Mouse (Mus musculus) embryonic facial prominence, embryonic 12.5 days (tissue): ENCODE measurements around the gene Rgs1. TPM values are rescaled to one million over a fixed set of nuclear protein-coding genes. Genes with fewer than 3 reads are reported as not detected.

Source experiments
- ATAC-seq: fragments of 200-750 bp; cut with Nextera tagmentation; 2 replicates; pipeline ENCODE4 v1.8.0; 2017; ENCODE audit not compliant: insufficient number of reproducible peaks, insufficient read depth, low FRiP score, low TSS enrichment
- H3K27ac ChIP-seq: fragments of 300-500 bp; sonication (generic); 2 replicates; pipeline ENCODE4 v1.5.1; 2016; ENCODE audit warnings: mild to moderate bottlenecking
- H3K27me3 ChIP-seq: fragments of 300-500 bp; sonication (generic); 2 replicates; pipeline ENCODE4 v1.6.1; 2016; ENCODE audit warnings: mild to moderate bottlenecking, moderate library complexity
- H3K36me3 ChIP-seq: fragments of 300-500 bp; sonication (generic); 2 replicates; pipeline ENCODE4 v1.6.1; 2016; ENCODE audit warnings: mild to moderate bottlenecking
- H3K4me1 ChIP-seq: fragments of 300-500 bp; sonication (generic); 2 replicates; pipeline ENCODE4 v1.6.1; 2016
- H3K4me2 ChIP-seq: fragments of 300-500 bp; sonication (generic); replicated peaks from 2 replicates; pipeline ENCODE4 v1.6.1; 2016; ENCODE audit warnings: mild to moderate bottlenecking, moderate library complexity
- H3K4me3 ChIP-seq: fragments of 300-500 bp; sonication (generic); 2 replicates; pipeline ENCODE4 v1.5.1; 2016; ENCODE audit warnings: mild to moderate bottlenecking
- H3K9ac ChIP-seq: fragments of 300-500 bp; sonication (generic); 2 replicates; pipeline ENCODE4 v1.6.1; 2016; ENCODE audit warnings: mild to moderate bottlenecking, moderate library complexity
- H3K9me3 ChIP-seq: fragments of 300-500 bp; sonication (generic); 2 replicates; pipeline ENCODE4 v1.6.1; 2016; ENCODE audit warnings: mild to moderate bottlenecking, moderate library complexity
- WGBS: fragments of 180-500 bp; shearing (Covaris S2); methylation state at CpG from one replicate; pipeline ENCODE4 v1.1.7; 2016; 5-methylcytosine and 5-hydroxymethylcytosine counted together
- polyA plus RNA-seq: library from polyadenylated mRNA; unstranded; fragments of >200 nt; fragmentation: Nextera tagmentation; extraction: Ambion mirVana; gene quantifications from 2 replicates; pipeline ENCODE4 v1.2.1, GENCODE M21; 2016

Rgs1 gene
- 0.28 TPM in 1 of 2 replicates, not detected in the other for polyA plus RNA-seq

DNA sequence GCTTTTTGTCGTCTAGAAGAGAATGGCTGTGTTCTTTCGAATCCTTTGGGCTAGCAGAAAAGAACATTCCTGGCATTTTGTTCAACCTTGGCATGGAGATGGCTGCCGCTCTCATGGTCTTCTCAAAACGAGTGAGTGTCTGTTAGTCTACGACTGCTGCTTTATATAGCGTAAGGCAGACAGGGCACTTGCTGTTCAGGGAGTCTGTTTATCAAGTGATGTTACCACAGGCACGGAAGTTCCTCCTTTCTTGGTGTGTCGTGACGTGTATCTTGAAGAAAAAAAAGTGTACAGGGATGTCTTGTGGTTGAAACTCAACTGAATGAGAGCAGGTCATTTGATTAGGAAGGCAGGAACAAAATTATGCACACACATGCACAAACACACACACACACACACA, at the start of gene Rgs1:
Rgs1 (minus strand) TSS at position 320 of the 400 bp plus-strand sequence.
- H3K4me2 ChIP-seq: no peak within 1 kb of the TSS
- 85% methylated on average over 9 of the region's 9 CpGs for WGBS
- H3K9ac ChIP-seq: no peak within 1 kb of the TSS
- H3K36me3 ChIP-seq: no peaks in the 10 kb centered on the region
- H3K27me3 ChIP-seq: no peaks in the 10 kb centered on the region
- ATAC-seq: no peak
- no peak within 1 kb of the TSS for H3K4me3 ChIP-seq
- no peaks in the 10 kb centered on the region for H3K9me3 ChIP-seq
- H3K4me1 ChIP-seq: no peaks in the 10 kb centered on the region
- H3K27ac ChIP-seq: no peak within 1 kb of the TSS

DNA sequence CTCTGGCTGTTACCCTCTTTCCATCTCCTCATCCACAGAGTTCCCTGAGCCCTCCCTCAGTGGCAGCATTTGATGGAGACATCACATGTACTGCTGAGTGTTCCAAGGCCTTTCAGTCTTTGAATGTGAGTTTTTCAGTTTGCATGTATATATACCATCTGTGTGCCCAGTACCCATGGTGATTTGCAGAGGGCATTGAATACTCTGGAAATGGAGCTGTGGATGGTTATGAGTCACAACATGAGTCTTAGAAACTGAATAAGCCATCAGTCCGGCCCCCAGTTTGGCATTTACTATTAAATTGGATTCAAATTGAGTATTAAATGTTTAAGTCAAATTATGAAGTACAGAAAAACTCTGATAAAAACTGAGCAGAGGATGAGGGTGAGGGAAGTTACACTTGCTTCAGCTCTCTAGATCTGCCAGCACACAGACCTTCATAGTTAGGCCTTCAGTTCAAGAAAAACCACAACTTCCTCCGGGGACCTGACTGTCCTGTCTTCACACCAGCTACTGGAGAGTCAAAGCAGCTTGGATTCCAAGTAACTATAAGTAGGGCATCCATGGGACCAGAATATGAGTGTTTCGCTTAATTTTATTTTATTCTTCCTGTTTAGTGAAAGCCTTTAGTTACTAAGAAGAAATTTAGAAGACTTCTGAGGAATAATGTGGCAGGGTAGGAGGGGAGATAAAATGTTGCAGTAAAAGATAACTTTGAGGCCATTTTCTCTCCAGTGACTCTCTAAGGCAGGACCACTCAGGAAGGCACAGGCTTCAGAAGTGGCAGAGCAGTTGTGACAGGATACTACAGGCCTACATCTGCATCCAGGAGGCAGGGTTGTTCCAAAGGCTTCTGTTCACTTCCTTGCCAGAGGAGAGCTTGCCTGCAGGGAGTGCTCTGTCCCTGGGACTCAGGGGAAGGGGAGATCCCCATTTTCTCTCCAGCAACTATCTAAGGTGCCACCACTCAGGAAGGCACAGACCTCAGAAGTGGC, 34.3 kb upstream of the Rgs1 start:
- no peak overlapping the region for H3K9ac ChIP-seq
- H3K4me1 ChIP-seq: no peaks in the 10 kb centered on the region
- no peak for ATAC-seq
- no peak overlapping the region for H3K4me3 ChIP-seq
- no peaks in the 10 kb centered on the region for H3K36me3 ChIP-seq
- WGBS: 83% methylated on average over 3 of the region's 3 CpGs
- no peak overlapping the region for H3K27ac ChIP-seq
- H3K27me3 ChIP-seq: no peaks in the 10 kb centered on the region
- H3K4me2 ChIP-seq: no peak overlapping the region
- no peaks in the 10 kb centered on the region for H3K9me3 ChIP-seq

DNA sequence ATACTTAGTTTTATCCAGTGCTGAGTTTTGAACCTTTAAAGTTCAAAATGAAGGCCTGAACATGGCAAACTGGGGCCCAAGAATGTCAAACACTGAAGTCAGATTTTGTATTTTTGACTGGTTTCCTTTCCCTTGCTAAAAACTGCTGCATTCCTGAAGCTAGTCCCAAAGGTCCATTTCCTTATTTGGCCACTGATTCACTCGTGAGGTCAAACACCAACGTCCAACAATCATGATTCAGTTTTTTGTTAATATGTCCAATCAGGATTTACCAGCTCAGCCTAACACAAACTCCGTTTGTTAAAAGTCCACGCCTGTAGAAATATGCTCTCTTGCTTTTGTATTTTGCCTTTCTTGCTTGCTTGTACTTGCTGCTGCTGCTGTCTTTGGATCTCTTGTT, 31.0 kb upstream of the Rgs1 start:
- no peak for ATAC-seq
- Histone ChIP-seq H3K4me1 (no peaks in the 10 kb centered on the region), H3K27me3 (no peaks in the 10 kb centered on the region), H3K9me3 (no peaks in the 10 kb centered on the region), H3K4me2 (no peak overlapping the region), H3K36me3 (no peaks in the 10 kb centered on the region), H3K9ac (no peak overlapping the region), H3K4me3 (no peak overlapping the region), H3K27ac (no peak overlapping the region)
- 71% methylated on average over 4 of the region's 4 CpGs for WGBS

- no peak overlapping the region for H3K27ac ChIP-seq
- no peaks in the 10 kb centered on the region for H3K9me3 ChIP-seq
- no peak overlapping the region for H3K4me2 ChIP-seq
- no peaks in the 10 kb centered on the region for H3K27me3 ChIP-seq
- H3K4me3 ChIP-seq: no peak overlapping the region
- 83% methylated on average over 2 of the region's 2 CpGs for WGBS
- no peak for ATAC-seq
- no peaks in the 10 kb centered on the region for H3K4me1 ChIP-seq
- no peak overlapping the region for H3K9ac ChIP-seq
- no peaks in the 10 kb centered on the region for H3K36me3 ChIP-seq
Measured at GRCm38 (mm10) chr1:144272991-144273390, 23.9 kb upstream of the Rgs1 start.

DNA sequence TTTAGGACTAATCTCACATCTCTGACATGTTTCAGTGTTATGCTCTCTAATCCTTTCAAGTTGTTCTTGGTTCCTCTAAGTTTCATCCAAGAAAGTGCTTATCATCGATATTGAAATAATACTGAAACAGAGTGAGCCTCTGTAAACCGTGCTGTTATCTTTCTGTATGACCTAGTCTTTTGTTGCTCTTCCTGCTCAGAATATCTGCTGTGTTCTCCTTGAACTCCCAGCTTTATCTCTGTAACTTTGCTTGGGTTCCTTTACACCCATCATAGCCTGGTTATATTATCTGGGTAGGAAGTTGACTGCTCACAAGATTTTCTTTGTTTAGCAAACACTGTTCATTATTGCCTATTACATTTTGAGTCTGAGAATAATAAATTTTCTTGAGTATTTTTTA, 20.1 kb upstream of the Rgs1 start:
- Histone ChIP-seq H3K9ac (no peak overlapping the region), H3K27ac (no peak overlapping the region), H3K4me2 (no peak overlapping the region), H3K4me1 (no peaks in the 10 kb centered on the region), H3K36me3 (no peaks in the 10 kb centered on the region), H3K4me3 (no peak overlapping the region), H3K9me3 (no peaks in the 10 kb centered on the region), H3K27me3 (no peaks in the 10 kb centered on the region)
- WGBS: 88% methylated on average over 2 of the region's 2 CpGs
- ATAC-seq: no peak

DNA sequence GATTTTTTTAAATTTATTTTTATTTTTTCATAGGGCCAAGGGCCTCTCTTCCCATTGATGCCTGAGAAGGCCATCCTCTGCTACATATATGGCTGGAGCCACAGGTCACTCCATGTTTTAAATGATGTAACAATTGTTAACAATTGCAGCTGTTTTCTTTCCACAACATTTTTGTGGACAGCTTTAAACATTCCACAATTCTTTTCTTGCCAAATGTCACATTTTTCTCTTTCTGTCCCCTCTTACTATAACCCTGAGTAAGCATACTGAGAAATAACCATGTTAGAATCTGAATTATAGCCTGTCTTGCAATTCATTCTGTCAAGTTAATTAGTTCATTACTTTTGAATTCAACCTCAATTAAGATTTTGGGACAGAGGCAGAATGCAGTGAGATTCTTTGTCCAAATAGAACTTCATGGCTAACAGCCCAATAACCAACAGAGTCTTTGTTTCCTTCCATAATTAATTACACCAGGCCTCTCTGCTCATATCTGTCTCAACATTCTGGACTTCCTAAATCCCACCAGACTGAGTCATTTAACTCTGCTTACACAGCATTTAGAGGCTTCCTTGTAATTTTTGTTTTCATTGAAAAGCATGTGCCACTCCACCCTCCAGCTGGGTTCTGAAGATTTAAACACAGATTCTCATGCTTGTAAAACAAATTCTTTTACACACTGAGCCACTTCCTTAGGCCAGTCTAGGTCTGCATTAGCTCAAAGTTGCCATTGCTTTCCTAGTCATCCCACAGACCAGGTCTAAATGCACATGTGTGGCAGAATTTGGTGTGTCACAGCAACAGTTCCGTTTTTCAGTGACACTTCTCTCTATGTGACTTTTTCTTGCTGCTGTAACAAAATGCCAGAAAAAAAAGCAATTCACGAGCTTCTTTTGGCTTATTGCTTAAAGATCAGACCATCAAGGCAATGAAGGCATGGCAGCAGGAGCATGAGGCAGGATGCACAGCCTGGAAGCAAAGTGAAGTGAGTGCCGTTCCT, 18.7 kb upstream of the Rgs1 start:
- H3K9ac ChIP-seq: no peak overlapping the region
- H3K4me2 ChIP-seq: no peak overlapping the region
- no peaks in the 10 kb centered on the region for H3K27me3 ChIP-seq
- no peak overlapping the region for H3K27ac ChIP-seq
- no peak for ATAC-seq
- H3K36me3 ChIP-seq: no peaks in the 10 kb centered on the region
- H3K4me3 ChIP-seq: no peak overlapping the region
- no peaks in the 10 kb centered on the region for H3K4me1 ChIP-seq
- WGBS: 80% methylated on average over 3 of the region's 3 CpGs
- H3K9me3 ChIP-seq: no peaks in the 10 kb centered on the region

- Histone ChIP-seq H3K9me3 (no peaks in the 10 kb centered on the region), H3K9ac (no peak overlapping the region), H3K4me3 (no peak overlapping the region), H3K4me1 (no peaks in the 10 kb centered on the region), H3K27me3 (no peaks in the 10 kb centered on the region), H3K36me3 (no peaks in the 10 kb centered on the region), H3K27ac (no peak overlapping the region), H3K4me2 (no peak overlapping the region)
- no peak for ATAC-seq
- 87% methylated on average over 3 of the region's 3 CpGs for WGBS
Measured at GRCm38 (mm10) chr1:144264000-144264399, 15.0 kb upstream of the Rgs1 start.

DNA sequence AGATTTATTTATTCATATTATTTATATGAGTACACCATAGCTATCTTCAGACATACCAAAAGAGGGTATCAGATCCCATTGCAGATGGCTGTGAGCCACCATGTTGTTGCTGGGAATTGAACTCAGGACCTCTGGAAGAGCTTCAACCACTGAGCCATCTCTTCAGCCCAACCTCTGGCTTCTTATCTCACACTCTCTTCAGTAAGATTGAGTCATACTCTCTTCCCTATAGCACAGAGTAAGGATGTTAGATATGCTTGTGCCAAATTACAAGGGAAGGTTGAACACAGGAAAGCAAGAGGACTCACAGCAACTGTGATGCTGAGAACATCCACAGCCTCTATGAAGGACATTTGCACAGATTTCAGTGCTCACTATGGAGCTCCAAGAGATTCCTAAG, 13.0 kb upstream of the Rgs1 start:
- Histone ChIP-seq H3K4me3 (no peak overlapping the region), H3K27ac (no peak overlapping the region), H3K9me3 (no peaks in the 10 kb centered on the region), H3K36me3 (no peaks in the 10 kb centered on the region), H3K9ac (no peak overlapping the region), H3K4me2 (no peak overlapping the region), H3K4me1 (no peaks in the 10 kb centered on the region), H3K27me3 (no peaks in the 10 kb centered on the region)
- ATAC-seq: no peak

DNA sequence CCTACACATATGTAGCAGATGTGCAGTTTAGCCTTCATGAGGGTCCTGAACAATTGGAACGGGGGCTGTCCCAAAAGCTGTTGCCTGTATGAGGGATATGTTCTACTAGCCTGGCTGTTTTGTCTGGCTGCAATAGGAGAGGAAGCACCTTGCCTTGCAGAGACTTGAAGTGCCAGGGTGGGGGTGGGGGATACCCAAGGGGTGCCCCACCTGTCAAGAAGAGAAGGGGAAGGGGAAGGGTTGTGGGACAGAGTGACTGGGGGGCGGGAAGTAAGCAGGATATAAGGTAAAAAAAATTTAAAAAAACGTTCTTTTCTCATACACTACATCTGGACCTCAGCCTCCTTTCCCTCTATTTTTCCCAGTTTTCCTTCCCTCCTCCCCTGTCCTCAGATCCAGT, 9.7 kb upstream of the Rgs1 start:
- H3K27ac ChIP-seq: no peak overlapping the region
- H3K4me2 ChIP-seq: no peak overlapping the region
- H3K4me1 ChIP-seq: no peaks in the 10 kb centered on the region
- no peaks in the 10 kb centered on the region for H3K9me3 ChIP-seq
- ATAC-seq: no peak
- no peaks in the 10 kb centered on the region for H3K27me3 ChIP-seq
- no peak overlapping the region for H3K4me3 ChIP-seq
- 71% methylated on average over 3 of the region's 3 CpGs for WGBS
- H3K9ac ChIP-seq: no peak overlapping the region
- no peaks in the 10 kb centered on the region for H3K36me3 ChIP-seq

- no peaks in the 10 kb centered on the region for H3K36me3 ChIP-seq
- no peaks in the 10 kb centered on the region for H3K27me3 ChIP-seq
- H3K9ac ChIP-seq: no peak overlapping the region
- H3K4me2 ChIP-seq: no peak overlapping the region
- no peak overlapping the region for H3K4me3 ChIP-seq
- H3K4me1 ChIP-seq: no peaks in the 10 kb centered on the region
- WGBS: 53% methylated on average over 2 of the region's 2 CpGs
- no peaks in the 10 kb centered on the region for H3K9me3 ChIP-seq
- H3K27ac ChIP-seq: no peak overlapping the region
- no peak for ATAC-seq
Measured at GRCm38 (mm10) chr1:144256556-144257331, 7.7 kb upstream of the Rgs1 start.

GRCm38 (mm10) chr1:144248206-144248605, 836 bp downstream of the Rgs1 start:
- no peak overlapping the region for H3K9ac ChIP-seq
- no peak for ATAC-seq
- WGBS: 91% methylated on average over 3 of the region's 3 CpGs
- no peaks in the 10 kb centered on the region for H3K36me3 ChIP-seq
- H3K4me2 ChIP-seq: no peak overlapping the region
- H3K4me1 ChIP-seq: no peaks in the 10 kb centered on the region
- no peak overlapping the region for H3K4me3 ChIP-seq
- no peaks in the 10 kb centered on the region for H3K9me3 ChIP-seq
- H3K27me3 ChIP-seq: no peaks in the 10 kb centered on the region
- no peak overlapping the region for H3K27ac ChIP-seq
